Mouse (Mus musculus): ENCODE measurements around the gene Sycp3. TPM values are rescaled to one million over a fixed set of nuclear protein-coding genes. Genes with fewer than 3 reads are reported as not detected.
"Not testable (repeated sequence)": the region's sequence is repeated elsewhere in the genome, so short reads cannot be mapped to it uniquely, and the experiment has no call there.

Gene Sycp3
- total RNA-seq, 1 experiment from 2014 or later, result 0.94 TPM

GRCm38 (mm10) chr10:88501370-88501769 lies 42.0 kb downstream of the Sycp3 start:
- DNase-seq, result no peak

DNA sequence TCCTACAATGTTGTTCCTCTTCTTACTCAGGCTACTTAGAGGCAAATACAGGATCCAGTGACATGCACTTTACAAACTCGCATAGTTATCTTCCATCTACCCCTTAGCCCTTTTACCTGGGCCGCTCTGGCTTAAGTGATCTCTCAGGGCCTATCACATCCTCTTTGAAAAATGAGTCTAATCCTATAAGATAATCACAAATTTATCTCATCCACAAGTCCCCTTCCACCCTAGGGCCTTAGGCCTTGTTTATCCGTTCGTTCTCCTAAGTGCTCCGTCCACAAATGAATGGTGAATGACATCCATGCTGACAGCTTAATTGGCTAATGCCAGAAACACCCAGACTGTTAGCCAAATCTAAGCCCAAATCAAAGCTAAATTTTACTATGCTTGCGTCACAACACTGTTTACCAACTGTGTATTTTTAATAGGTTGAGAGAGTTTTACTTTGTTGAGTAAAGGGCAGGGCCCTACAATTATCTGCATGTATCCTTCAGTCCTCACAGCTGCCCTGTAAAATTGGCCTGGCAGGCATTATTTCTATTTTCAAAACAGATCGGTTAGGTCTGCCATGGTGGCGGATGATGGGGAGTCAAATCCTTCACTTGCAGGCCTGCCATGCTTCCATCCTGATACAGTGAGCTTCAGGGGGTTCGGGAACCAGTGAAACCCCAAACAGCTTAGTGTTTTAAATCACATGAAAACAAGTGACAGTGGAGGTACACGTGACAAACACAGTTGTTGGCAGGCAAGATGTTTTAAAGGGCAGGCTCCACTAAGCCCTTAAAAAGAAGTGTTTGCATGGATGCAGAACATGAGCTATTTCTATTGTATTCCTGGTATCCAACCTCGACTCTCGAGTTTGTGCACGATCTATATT lies 42.8 kb downstream of the Sycp3 start:
- no peak for DNase-seq

GRCm38 (mm10) chr10:88502919-88503318 lies 43.5 kb downstream of the Sycp3 start:
- no peak for DNase-seq

GRCm38 (mm10) chr10:88503421-88504314 lies 44.3 kb downstream of the Sycp3 start, which contains the start of gene Chpt1:
Gene Chpt1, minus strand, starts transcription at chr10:88504073.
- peak; percentile 94 for DNase-seq

GRCm38 (mm10) chr10:88504481-88504880 lies 45.1 kb downstream of the Sycp3 start:
- DNase-seq, result no peak

DNA sequence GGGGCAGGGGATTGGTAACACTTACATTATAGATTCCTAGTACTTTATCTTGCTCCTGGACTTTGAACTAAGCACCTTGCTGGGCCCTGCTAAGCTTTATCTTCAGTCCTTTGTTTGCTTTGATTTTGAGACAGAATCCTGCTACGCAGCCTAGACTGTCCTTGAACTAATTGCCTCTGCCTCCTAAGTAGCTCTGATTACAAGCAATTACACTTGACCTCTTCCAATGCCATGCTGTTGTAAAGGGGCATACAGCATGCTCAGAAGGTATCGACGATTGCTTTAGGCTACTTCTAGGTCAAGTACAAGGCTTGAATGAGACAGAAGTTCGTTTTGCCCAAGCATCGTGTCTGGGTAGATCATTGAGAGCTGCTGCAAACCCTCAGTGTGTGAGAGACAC lies 45.9 kb downstream of the Sycp3 start:
- DNase-seq, result no peak

DNA sequence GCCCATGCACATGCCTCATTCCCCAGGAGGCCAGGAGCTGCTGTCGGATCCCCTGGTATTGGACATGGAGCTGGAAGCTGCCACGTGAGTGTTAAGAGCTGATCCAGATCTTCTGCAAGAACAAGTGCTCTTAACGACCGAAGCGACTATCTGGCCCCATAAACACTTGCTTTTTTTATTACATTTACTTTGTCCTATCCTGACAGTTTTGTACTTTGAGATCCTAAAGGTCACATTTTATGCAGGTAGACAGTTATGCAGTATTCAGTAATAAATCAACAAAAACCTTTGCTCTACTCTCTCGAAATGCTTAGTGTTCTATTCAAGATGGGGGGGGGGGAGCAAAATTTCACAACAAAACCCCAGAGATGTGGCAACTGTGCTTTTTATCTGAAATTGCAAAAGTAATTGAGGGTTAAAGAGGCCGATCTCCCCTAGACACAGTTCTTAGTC lies 48.3 kb downstream of the Sycp3 start:
- DNase-seq, result no peak

DNA sequence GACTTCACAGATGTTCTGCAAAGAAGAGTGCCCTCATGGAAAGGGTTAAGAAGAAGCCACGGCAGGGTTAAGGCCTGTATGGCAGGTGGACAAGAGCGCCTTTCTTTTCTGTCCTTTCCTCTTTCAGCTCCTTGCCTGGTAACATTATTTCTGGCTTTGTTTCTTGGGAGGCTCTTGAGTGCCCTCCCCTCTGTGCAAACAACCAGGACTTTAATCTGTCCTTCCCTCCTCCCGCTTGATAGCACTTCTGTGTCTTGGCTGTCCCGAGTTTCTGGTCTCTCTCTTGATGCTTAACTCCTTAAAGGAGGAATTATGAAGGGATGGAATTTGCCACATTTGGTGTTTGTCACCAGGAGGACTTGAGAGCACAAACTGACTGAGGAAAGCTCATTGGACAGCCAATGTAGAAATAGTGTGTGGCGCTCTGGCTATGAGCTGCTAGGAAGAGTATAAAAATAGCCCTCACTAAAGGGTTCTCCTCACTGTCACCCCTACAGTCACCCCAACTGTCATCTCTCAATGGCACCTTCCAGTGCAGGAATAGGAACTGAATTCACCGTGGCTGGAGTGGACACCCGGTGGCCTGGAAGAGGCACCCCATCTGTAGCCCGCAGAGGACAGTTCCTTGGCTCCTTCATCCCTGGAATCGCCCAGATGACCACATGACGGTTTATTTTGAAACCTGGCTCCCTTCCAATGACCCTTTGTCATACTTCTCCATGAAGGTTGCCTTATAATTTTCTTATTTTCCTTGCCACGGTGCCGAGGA lies 51.3 kb downstream of the Sycp3 start:
- peak; percentile 28 for DNase-seq

- no peak for DNase-seq
These were observed 52.0 kb downstream of the Sycp3 start for GRCm38 (mm10) chr10:88511355-88511754.

- peak; percentile 9 for DNase-seq
These were observed 54.3 kb downstream of the Sycp3 start for GRCm38 (mm10) chr10:88513574-88514135.

- peak; percentile 86 for DNase-seq
These were observed 55.1 kb downstream of the Sycp3 start for GRCm38 (mm10) chr10:88514495-88514894.

DNA sequence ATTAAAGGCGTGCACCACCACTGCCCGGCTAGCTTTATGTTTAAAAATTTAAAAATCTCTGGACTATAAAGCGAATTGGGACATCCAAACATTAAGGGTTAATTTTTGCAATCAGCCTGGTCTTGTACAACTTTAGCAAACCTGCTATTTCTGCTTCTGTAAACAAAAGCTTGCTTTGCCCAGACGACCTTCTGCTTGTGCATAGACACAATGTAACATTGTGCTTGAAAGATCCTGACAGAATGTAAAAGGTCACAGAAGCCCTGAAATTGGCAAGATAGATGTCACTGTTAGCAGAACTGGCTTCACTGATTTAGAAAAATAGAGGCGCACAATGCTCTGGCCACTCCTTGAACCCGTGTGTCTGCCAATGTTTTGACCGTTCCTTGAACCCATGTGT lies 55.7 kb downstream of the Sycp3 start:
- DNase-seq, result not testable (repeated sequence)

DNA sequence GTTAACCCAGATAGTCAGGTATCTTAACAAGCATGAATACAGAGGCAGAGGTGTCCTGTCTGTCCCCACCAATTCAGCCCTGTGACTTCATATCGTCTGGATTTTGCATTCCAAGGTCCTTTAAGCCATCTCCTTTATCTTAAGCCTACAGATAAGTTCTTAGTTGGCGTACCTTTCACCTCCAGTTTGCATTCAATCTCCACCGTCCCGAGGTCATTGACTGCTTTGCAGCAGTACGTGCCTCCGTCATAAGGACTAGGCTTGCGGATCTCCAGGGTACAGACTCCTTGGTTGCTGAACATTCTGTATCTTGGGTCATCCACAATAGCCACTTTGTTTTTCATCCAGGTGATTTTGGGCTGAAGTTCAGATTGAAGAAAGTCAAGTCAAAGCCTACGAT lies 63.4 kb downstream of the Sycp3 start:
- DNase-seq, result no peak

Other genes with a start within 250 kb of the Sycp3 start
- 7.4 and 7.9 TPM in 2 replicates for gene Dram1, start 80.5 kb upstream of the Sycp3 start, total RNA-seq (2021)
- gene Gnptab, start 80.4 kb upstream of the Sycp3 start, total RNA-seq (2021), result 29.8 and 38.2 TPM in 2 replicates
- gene Chpt1, start 44.5 kb downstream of the Sycp3 start, total RNA-seq (2021), result 269 and 271 TPM in 2 replicates
- 1.0 and 1.4 TPM in 2 replicates for gene Mybpc1, start 145.6 kb downstream of the Sycp3 start, total RNA-seq (2021)
- 2.4 and 2.5 TPM in 2 replicates for gene Spic, start 225.4 kb downstream of the Sycp3 start, total RNA-seq (2021)